Mouse (Mus musculus) CD4-positive, CD25-positive, alpha-beta regulatory T cell (primary cell): ENCODE results near the gene Cep85l. TPM values are rescaled to one million over a fixed set of nuclear protein-coding genes. Genes with fewer than 3 reads are reported as not detected.

Experiments used
- polyA plus RNA-seq: library from polyadenylated mRNA; unstranded; fragments of 100-300 nt; shearing (Covaris generic); gene quantifications from one replicate; pipeline ENCODE4 v1.2.1, GENCODE M21; 2017

Gene Cep85l
- 17.5 TPM for polyA plus RNA-seq

GRCm38 (mm10) chr10:53379709-53380106 is at the start of gene Cep85l:
Gene Cep85l (minus strand): TSS chr10:53379947.

GRCm38 (mm10) chr10:53337162-53337923 is 42.4 kb downstream of the Cep85l start, which contains the start of gene Pln:
Gene Pln (plus strand): TSS chr10:53337667.

Other genes starting within 250 kb of the Cep85l start
- gene Pln, start 42.3 kb downstream of the Cep85l start, polyA plus RNA-seq: 5.0 TPM
- 81.5 TPM for gene Asf1a, start 216.8 kb upstream of the Cep85l start, polyA plus RNA-seq